Mouse (Mus musculus): ENCODE measurements around the gene Etv2. TPM values are rescaled to one million over a fixed set of nuclear protein-coding genes. Genes with fewer than 3 reads are reported as not detected.

The Etv2 gene
- polyA plus RNA-seq, 1 experiment from 2014 or later, result not detected

DNA sequence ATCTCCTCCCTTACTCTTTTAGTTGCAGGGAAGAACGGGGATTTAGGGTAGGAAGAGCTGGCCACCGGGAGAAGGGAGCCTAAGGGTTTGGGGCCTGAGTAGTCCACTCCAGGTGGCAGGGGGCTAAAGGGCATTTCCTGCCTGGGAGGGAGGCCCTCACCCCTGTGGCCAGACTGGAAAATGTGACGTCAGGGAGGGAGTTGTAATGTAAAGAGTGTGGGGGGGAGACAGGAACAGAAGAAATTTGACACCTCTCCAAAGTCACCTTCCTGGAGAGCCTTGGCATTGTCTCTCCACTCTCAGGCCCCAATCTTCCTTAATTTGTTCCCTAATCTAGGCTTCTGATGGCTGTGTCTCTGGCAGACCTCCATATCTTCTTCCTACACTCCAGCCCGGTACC, 3.4 kb upstream of the Etv2 start:
- Histone ChIP-seq H3K9me3 (ENCODE audit: low read length) (no peaks in the 10 kb centered on the region), H3K4me1 (ENCODE audit: insufficient read depth, low read length) (peaks cover 15% of the 10 kb centered on the region), H3K27ac (ENCODE audit: low read length) (no peak overlapping the region), H3K9ac (replicated peaks; ENCODE audit: low read length) (peak overlapping the region; percentile 23; the same call in 1 of the 2 replicates), H3K27me3 (ENCODE audit: insufficient read depth, low read length) (peaks cover 26% of the 10 kb centered on the region), H3K4me2 (replicated peaks; ENCODE audit: low read depth, low read length) (no peak overlapping the region), H3K4me3 (ENCODE audit: low read length) (no peak overlapping the region), H3K36me3 (ENCODE audit: insufficient read depth, low read length) (peaks cover 41% of the 10 kb centered on the region)
- no peak for ATAC-seq (ENCODE audit: low FRiP score, low TSS enrichment)
- 13% methylated on average over 4 of the region's 4 CpGs for WGBS

DNA sequence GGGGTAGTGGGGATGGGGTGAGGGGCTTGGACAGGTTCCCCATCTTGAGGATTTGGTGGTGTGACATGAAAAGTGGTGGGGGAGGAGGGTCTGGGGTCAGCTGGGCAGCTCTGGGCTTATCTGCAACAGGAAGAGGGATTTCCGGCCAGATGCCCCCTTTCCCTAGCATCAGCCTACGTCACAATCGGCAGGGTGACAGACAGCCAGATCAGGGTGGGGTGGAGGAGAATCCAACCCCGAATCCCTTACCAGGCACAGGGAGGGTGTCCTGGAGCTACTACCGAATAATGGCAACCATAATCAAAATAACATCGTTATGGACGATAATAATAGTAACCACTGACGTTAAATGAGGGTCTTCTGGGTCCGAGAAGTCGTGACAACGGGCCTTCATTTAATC, 743 bp upstream of the Etv2 start:
- no peak overlapping the region for H3K4me2 ChIP-seq (replicated peaks; ENCODE audit: low read depth, low read length)
- H3K4me1 ChIP-seq (ENCODE audit: insufficient read depth, low read length), result peaks cover 15% of the 10 kb centered on the region
- peaks cover 51% of the 10 kb centered on the region for H3K27me3 ChIP-seq (ENCODE audit: insufficient read depth, low read length)
- H3K4me3 ChIP-seq (ENCODE audit: low read length), result no peak overlapping the region
- H3K9me3 ChIP-seq (ENCODE audit: low read length), result no peaks in the 10 kb centered on the region
- peaks cover 16% of the 10 kb centered on the region; the same call in 1 of the 2 replicates for H3K36me3 ChIP-seq (ENCODE audit: insufficient read depth, low read length)
- 25% methylated on average over 11 of the region's 11 CpGs for WGBS
- no peak for ATAC-seq (ENCODE audit: low FRiP score, low TSS enrichment)
- H3K9ac ChIP-seq (replicated peaks; ENCODE audit: low read length), result no peak overlapping the region
- no peak overlapping the region for H3K27ac ChIP-seq (ENCODE audit: low read length)

DNA sequence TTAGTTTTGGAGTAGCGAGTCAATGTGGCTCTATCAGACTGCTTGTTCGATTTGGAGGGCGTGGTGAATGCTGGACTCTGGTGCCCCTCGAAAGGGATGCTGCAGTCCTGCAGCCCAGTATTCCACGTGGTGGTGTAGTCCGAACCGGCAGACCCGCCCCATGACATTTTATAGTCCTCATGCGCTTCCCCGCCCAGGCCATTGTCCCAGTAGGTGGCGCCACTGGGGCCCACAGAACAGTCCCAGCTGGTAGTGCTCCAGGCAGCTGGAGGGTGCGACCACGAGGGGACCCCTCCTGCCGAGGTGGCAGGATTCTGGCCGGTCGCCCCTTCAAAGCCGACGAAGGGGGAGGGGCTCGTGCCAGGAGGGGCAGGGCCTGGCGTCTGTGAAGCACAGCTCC, 1.0 kb downstream of the Etv2 start:
- WGBS, result under 1% methylated on average over 20 of the region's 20 CpGs
- no peaks in the 10 kb centered on the region for H3K9me3 ChIP-seq (ENCODE audit: low read length)
- peak overlapping the region; percentile 29 for H3K4me3 ChIP-seq (ENCODE audit: low read length)
- peaks cover 15% of the 10 kb centered on the region for H3K4me1 ChIP-seq (ENCODE audit: insufficient read depth, low read length)
- peak; percentile 76 for ATAC-seq (ENCODE audit: low FRiP score, low TSS enrichment)
- peaks cover 62% of the 10 kb centered on the region for H3K27me3 ChIP-seq (ENCODE audit: insufficient read depth, low read length)
- no peak overlapping the region for H3K27ac ChIP-seq (ENCODE audit: low read length)
- H3K9ac ChIP-seq (replicated peaks; ENCODE audit: low read length), result no peak overlapping the region; the same call in 1 of the 2 replicates
- no peaks in the 10 kb centered on the region for H3K36me3 ChIP-seq (ENCODE audit: insufficient read depth, low read length)
- H3K4me2 ChIP-seq (replicated peaks; ENCODE audit: low read depth, low read length), result peak overlapping the region; percentile 40

DNA sequence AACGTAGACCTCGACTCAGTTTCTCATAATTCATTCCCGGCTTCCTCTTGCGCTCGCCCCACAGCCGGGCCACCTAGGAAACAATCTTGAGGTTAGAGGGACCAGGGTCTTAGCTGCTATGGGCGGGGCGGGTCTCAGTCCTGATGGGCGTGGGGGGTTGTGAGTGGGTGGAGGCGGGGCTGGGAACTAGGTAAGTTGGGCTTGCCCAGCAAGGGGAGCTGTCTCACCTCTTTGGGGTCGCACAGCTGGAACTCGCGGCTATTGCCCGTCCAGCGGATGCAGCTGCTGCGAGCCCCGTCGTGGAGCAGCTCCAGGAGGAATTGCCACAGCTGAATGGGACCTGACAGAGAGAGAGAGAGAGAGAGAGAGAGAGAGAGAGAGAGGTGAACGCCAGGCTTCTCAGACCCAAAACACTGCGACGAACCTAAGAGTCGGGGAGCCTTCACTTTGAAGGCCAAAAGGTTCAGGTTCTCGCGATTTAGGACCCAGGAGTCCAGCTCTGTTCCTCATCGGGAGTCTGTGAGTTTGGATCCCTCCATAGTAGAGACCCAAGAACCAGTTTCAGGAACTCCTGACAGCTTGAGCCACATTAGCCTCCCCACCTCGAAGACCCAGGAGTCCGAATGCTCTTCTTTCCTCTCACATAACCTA, 1.8 kb downstream of the Etv2 start:
- WGBS, result 3% methylated on average over 27 of the region's 27 CpGs
- peaks cover 8% of the 10 kb centered on the region for H3K4me1 ChIP-seq (ENCODE audit: insufficient read depth, low read length)
- H3K4me2 ChIP-seq (replicated peaks; ENCODE audit: low read depth, low read length), result 0 out of 2 replicates have a peak overlapping the region, but pooled peaks have one; percentile 40
- H3K27me3 ChIP-seq (ENCODE audit: insufficient read depth, low read length), result peaks cover 62% of the 10 kb centered on the region
- H3K9me3 ChIP-seq (ENCODE audit: low read length), result no peaks in the 10 kb centered on the region
- no peak for ATAC-seq (ENCODE audit: low FRiP score, low TSS enrichment)
- H3K9ac ChIP-seq (replicated peaks; ENCODE audit: low read length), result no peak overlapping the region
- H3K4me3 ChIP-seq (ENCODE audit: low read length), result peak overlapping the region; percentile 29; the same call in 1 of the 2 replicates
- no peaks in the 10 kb centered on the region for H3K36me3 ChIP-seq (ENCODE audit: insufficient read depth, low read length)
- H3K27ac ChIP-seq (ENCODE audit: low read length), result no peak overlapping the region

DNA sequence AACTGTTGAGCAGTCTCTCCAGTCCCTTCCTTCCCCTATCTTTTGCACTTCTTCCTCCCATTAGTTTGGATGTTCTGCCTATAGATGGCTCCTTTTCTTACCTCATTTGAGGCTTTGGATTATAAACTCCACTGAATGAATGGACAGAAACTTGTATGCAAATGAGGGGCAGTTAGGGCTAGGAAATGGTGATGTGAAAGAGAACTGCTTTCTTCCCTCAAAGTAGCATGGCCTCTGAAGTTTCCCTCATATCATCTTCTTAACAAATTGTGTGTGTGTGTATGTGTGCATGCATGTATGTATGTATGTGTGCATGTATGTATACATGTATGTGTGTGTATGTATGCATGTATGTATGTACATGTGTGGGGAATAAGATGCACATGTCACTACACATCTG, 6.6 kb downstream of the Etv2 start:
- 0 out of 2 replicates have a peak, but pooled peaks cover 3% of the 10 kb centered on the region for H3K36me3 ChIP-seq (ENCODE audit: insufficient read depth, low read length)
- H3K4me1 ChIP-seq (ENCODE audit: insufficient read depth, low read length), result peaks cover 7% of the 10 kb centered on the region
- H3K27me3 ChIP-seq (ENCODE audit: insufficient read depth, low read length), result peaks cover 35% of the 10 kb centered on the region
- H3K4me3 ChIP-seq (ENCODE audit: low read length), result no peak overlapping the region
- no peak for ATAC-seq (ENCODE audit: low FRiP score, low TSS enrichment)
- no peaks in the 10 kb centered on the region for H3K9me3 ChIP-seq (ENCODE audit: low read length)
- no peak overlapping the region for H3K9ac ChIP-seq (replicated peaks; ENCODE audit: low read length)
- no peak overlapping the region for H3K27ac ChIP-seq (ENCODE audit: low read length)
- H3K4me2 ChIP-seq (replicated peaks; ENCODE audit: low read depth, low read length), result no peak overlapping the region

DNA sequence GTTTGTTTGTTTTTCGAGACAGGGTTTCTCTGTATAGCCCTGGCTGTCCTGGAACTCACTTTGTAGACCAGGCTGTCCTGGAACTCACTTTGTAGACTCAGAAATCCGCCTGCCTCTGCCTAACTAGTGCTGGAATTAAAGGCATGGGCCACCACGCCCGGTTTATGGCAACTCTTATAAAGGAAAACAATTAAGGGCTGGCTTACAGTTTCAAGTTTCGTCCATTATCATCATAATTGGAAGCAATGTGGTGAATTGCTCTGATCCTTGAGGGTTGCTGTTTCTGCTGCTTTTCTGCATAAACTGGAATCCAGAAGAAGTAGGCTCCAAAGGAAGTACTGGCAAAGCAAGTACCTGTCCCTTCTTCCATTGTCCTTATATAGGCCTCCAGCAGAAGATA, 9.0 kb downstream of the Etv2 start:
- no peak overlapping the region for H3K27ac ChIP-seq (ENCODE audit: low read length)
- H3K27me3 ChIP-seq (ENCODE audit: insufficient read depth, low read length), result peaks cover 14% of the 10 kb centered on the region; the same call in 1 of the 2 replicates
- peak overlapping the region; percentile 62; the same call in 1 of the 2 replicates for H3K4me2 ChIP-seq (replicated peaks; ENCODE audit: low read depth, low read length)
- WGBS, result 83% methylated on average over 5 of the region's 5 CpGs
- H3K36me3 ChIP-seq (ENCODE audit: insufficient read depth, low read length), result peaks cover 27% of the 10 kb centered on the region
- no peak overlapping the region for H3K9ac ChIP-seq (replicated peaks; ENCODE audit: low read length)
- H3K4me1 ChIP-seq (ENCODE audit: insufficient read depth, low read length), result peaks cover 7% of the 10 kb centered on the region
- ATAC-seq (ENCODE audit: low FRiP score, low TSS enrichment), result no peak
- H3K9me3 ChIP-seq (ENCODE audit: low read length), result no peaks in the 10 kb centered on the region
- no peak overlapping the region for H3K4me3 ChIP-seq (ENCODE audit: low read length)

DNA sequence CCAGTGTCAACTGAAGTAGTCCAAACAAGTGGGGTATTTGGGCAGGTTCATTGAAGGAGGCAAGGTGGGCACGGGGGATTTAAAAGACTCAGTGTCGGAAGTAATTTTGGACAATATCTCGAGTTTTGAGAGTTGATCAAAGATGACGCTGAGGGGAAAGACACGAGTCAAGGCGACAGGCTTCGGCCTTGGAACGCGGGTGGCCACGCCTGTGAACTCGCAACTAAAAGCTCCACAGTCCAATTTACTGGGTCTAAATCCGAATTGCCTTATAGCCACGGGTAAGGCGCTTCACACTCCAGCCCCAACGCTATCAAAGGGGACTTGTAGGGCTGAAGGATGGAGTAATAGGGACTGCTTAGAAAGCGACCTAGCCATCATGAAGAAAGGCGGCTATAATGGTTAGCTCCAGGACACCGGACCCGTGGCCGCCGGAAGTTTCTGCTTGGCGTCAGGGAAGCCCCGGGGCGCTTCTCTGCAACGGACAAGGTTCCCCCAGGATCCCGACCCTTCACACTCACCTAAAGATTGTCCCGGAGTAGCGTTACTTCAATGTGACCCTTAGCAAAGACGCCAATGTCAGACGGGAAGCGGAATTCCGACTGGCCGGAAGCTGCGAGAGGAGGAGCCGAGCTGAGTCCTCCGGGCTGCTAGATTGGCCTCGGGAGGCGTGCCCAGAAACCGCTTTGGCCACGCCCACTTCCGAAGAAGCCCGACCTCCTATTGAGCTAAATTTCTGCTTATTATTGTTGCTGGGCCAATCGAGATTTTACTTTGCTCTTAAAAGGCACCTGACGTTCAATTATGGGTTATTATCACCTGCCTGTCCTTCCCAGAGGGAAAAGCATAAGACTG, 9.9 kb downstream of the Etv2 start, which contains the start of gene Cox6b1:
Gene Cox6b1, minus strand, starts transcription at position 622 of the 855 bp plus-strand sequence.
- peak within 1 kb of the TSS; percentile 61; the same call in 1 of the 2 replicates for H3K27ac ChIP-seq (ENCODE audit: low read length)
- H3K9ac ChIP-seq (replicated peaks; ENCODE audit: low read length), result peak within 1 kb of the TSS; percentile 88
- peak; percentile 94 for ATAC-seq (ENCODE audit: low FRiP score, low TSS enrichment)
- peaks cover 6% of the 10 kb centered on the region; the same call in 1 of the 2 replicates for H3K27me3 ChIP-seq (ENCODE audit: insufficient read depth, low read length)
- H3K4me2 ChIP-seq (replicated peaks; ENCODE audit: low read depth, low read length), result peak within 1 kb of the TSS; percentile 62
- H3K4me1 ChIP-seq (ENCODE audit: insufficient read depth, low read length), result peaks cover 7% of the 10 kb centered on the region
- H3K4me3 ChIP-seq (ENCODE audit: low read length), result peak within 1 kb of the TSS; percentile 75
- peaks cover 27% of the 10 kb centered on the region for H3K36me3 ChIP-seq (ENCODE audit: insufficient read depth, low read length)
- H3K9me3 ChIP-seq (ENCODE audit: low read length), result no peaks in the 10 kb centered on the region
- WGBS, result 2% methylated on average over 44 of the region's 44 CpGs

DNA sequence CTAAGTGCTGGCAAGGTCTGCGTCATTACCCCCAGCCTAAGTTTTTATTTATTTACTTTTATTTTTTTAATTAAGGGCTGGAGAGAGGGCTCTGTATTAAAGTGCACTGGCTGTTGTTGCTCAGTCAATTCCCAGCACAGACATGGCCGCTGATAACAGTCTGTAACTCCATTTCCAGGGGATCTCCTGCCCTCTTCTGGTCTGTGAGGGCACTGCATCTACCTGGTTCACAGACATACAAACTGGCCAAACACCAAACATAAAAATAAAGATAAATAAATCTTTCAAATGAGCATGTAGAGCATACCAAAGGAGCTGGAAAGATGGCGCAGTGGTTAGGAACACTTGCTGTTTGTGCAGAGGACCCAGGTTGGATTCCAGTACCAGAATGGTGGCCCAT, 16.4 kb downstream of the Etv2 start:
- no peaks in the 10 kb centered on the region for H3K4me1 ChIP-seq (ENCODE audit: insufficient read depth, low read length)
- H3K27me3 ChIP-seq (ENCODE audit: insufficient read depth, low read length), result no peaks in the 10 kb centered on the region
- H3K36me3 ChIP-seq (ENCODE audit: insufficient read depth, low read length), result peaks cover 68% of the 10 kb centered on the region
- no peak overlapping the region for H3K4me3 ChIP-seq (ENCODE audit: low read length)
- WGBS, result 83% methylated on average over 3 of the region's 3 CpGs
- no peak for ATAC-seq (ENCODE audit: low FRiP score, low TSS enrichment)
- H3K4me2 ChIP-seq (replicated peaks; ENCODE audit: low read depth, low read length), result no peak overlapping the region
- no peak overlapping the region for H3K9ac ChIP-seq (replicated peaks; ENCODE audit: low read length)
- no peak overlapping the region for H3K27ac ChIP-seq (ENCODE audit: low read length)
- no peaks in the 10 kb centered on the region for H3K9me3 ChIP-seq (ENCODE audit: low read length)

DNA sequence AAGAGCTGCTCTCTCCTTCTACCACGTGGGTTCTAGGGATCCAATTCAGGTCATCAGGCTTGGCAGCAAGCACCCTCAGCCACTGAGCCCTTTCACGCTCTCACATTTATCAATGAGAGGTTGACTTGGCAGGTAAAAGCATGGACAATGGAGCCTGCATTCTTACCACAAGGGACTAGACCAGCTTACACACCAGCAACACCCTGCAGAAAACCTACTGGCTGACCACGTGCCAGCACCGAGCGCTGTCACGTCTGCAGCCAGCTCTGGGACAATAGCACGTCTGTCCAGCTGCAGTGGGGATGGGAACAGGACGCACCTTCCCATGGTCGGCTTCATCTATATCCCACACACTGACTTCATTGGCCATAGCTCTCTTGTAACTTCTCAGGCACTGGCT, 17.0 kb downstream of the Etv2 start:
- ATAC-seq (ENCODE audit: low FRiP score, low TSS enrichment), result no peak
- 96% methylated on average over 9 of the region's 9 CpGs for WGBS
- H3K4me3 ChIP-seq (ENCODE audit: low read length), result no peak overlapping the region

More for the DNA sequence above, 17.0 kb downstream of the Etv2 start:
- H3K27ac ChIP-seq (ENCODE audit: low read length), result no peak overlapping the region
- H3K9ac ChIP-seq (replicated peaks; ENCODE audit: low read length), result no peak overlapping the region
- H3K27me3 ChIP-seq (ENCODE audit: insufficient read depth, low read length), result no peaks in the 10 kb centered on the region
- H3K9me3 ChIP-seq (ENCODE audit: low read length), result no peaks in the 10 kb centered on the region
- no peaks in the 10 kb centered on the region for H3K4me1 ChIP-seq (ENCODE audit: insufficient read depth, low read length)
- H3K36me3 ChIP-seq (ENCODE audit: insufficient read depth, low read length), result peaks cover 63% of the 10 kb centered on the region
- H3K4me2 ChIP-seq (replicated peaks; ENCODE audit: low read depth, low read length), result no peak overlapping the region

All from kidney, embryonic 16.5 days (tissue).